Mouse (Mus musculus): Measurements from ENCODE around the gene Ppp4r4.

DNA sequence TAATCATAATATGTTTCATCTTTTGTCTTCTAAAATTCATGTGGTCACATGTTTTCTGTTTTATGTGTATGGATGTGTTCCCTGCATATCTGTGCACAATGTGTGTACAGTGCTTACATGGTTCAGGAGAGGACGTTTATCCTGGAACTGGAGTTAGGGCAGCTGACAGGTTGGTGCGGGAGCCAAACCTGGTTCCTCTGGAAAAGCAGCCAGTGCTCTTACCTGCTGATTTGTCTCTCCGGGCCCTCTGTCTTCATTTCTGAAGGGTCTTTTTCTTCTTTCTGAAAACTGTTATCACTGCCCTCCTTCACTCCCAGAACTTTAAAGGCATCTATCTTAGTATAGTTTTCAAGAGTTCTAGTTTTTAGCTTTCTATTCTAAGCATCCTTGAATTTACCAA, 111.7 kb downstream of the Ppp4r4 start:
- TF ChIP-seq POLR2A (IDR thresholded peaks at IDR 0.05; ENCODE audit: extremely low read depth, insufficient read depth, low read length) = no peak
- no peak for TF ChIP-seq CTCF (IDR thresholded peaks at IDR 0.05; ENCODE audit: low read depth, low read length)

Measured in liver, adult 2 months (tissue).